Mouse (Mus musculus) forebrain, embryonic 10.5 days (tissue): ENCODE data around the gene Tigit. TPM values are rescaled to one million over a fixed set of nuclear protein-coding genes. Genes with fewer than 3 reads are reported as not detected.

Experiments used
- DNase-seq: peaks from one replicate; pipeline ENCODE4 v3.0.0-alpha.2; 2017; ENCODE audit warnings: low spot score; ENCODE audit errors: extremely low spot score
- H3K27ac ChIP-seq: fragments of 300-500 bp; sonication (generic); 2 replicates; pipeline ENCODE4 v1.5.1; 2016; ENCODE audit warnings: mild to moderate bottlenecking
- H3K27me3 ChIP-seq: fragments of 300-500 bp; sonication (generic); 2 replicates; pipeline ENCODE4 v1.6.1; 2016; ENCODE audit warnings: mild to moderate bottlenecking; ENCODE audit not compliant: poor library complexity, severe bottlenecking
- H3K36me3 ChIP-seq: fragments of 300-500 bp; sonication (generic); replicated peaks from 2 replicates; pipeline ENCODE4 v1.6.1; 2016; ENCODE audit warnings: mild to moderate bottlenecking, moderate library complexity
- H3K4me1 ChIP-seq: fragments of 300-500 bp; sonication (generic); 2 replicates; pipeline ENCODE4 v1.6.1; 2016
- H3K4me3 ChIP-seq: fragments of 300-500 bp; sonication (generic); 2 replicates; pipeline ENCODE4 v1.5.1; 2016; ENCODE audit warnings: mild to moderate bottlenecking, moderate library complexity
- H3K9me3 ChIP-seq: fragments of 300-500 bp; sonication (generic); 2 replicates; pipeline ENCODE4 v1.6.1; 2016; ENCODE audit warnings: mild to moderate bottlenecking, moderate library complexity
- WGBS: fragments of 180-500 bp; shearing (Covaris S2); methylation state at CpG from one replicate; pipeline ENCODE4 v1.1.7; 2016; 5-methylcytosine and 5-hydroxymethylcytosine counted together
- microRNA counts: library from miRNA; unstranded; fragments of <30 nt; microRNA quantifications from one replicate; lab custom pipeline; 2017
- microRNA-seq: library from miRNA; unstranded; fragments of <30 nt; microRNA quantifications from one replicate; pipeline ENCODE4, GENCODE M21; 2017
- polyA plus RNA-seq: library from polyadenylated mRNA; unstranded; fragments of >200 nt; fragmentation: Nextera tagmentation; extraction: Ambion mirVana; gene quantifications from 2 replicates; pipeline ENCODE4 v1.2.1, GENCODE M21; 2016

The Tigit gene
- polyA plus RNA-seq, 1 experiment from 2014 or later = not detected

DNA sequence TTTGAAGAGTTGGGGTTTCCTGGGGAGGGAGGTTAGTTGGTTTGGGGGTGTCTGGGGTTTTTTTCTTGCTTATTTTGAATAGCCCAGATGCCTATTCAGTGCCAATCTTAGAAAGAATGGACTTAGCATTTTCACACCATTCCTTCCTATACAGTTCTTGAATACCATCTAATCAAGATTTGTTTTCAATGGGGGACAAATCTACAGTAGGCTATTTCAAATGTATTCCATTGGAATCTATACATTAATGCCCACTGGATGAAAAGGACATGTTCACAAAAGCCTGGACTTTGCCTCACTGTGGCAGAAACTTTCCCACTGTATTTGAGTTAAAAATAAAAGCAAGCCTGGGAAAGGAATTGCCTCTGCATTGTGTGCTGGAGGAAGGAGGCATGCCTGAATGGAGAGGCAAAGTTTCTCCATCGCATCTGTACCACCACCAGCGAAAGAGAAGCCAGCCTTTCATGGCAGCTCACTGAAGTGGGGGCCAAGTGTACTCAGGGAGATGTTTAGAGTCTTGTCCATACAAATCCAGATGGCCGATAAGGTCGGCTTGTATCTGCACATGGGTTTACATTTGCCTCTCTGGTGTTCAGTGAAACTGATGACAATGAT is 59.4 kb downstream of the Tigit start:
- Histone ChIP-seq H3K36me3 (peaks cover 14% of the 10 kb centered on the region), H3K4me3 (no peak overlapping the region), H3K9me3 (peaks cover 8% of the 10 kb centered on the region; the same call in 1 of the 2 replicates), H3K4me1 (peaks cover 36% of the 10 kb centered on the region), H3K27me3 (no peaks in the 10 kb centered on the region), H3K27ac (peak overlapping the region; percentile 88)
- no peak for DNase-seq
- 46% methylated on average over 4 of the region's 4 CpGs for WGBS

DNA sequence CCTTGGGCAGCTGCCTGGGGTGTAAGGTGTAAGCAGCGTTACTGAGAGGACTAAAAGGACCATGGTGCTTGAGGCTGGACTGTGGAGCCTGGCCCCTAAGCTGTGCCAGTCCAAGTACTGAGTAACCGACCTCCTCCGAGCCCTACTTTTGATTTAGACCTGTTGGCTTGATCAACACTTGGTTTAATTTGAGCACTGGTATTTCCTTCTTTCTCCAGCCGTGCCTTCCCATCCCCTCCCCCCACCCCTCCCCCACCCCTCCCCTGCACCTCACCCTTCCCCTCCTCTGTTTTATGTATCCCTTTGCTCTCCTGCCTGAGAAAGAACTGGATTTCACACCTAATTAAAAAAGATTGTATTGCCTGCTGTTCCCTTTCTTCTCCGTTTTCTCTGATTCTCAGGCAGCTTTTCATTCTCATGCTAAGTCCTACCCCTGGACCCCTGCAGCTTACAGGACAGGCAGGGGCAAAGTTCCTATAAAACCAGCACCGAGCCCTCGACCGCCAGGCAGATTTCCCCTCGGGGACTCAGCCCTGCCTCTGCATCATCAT is 60.3 kb downstream of the Tigit start:
- no peak overlapping the region; the same call in 1 of the 2 replicates for H3K4me3 ChIP-seq
- 1% methylated on average over 9 of the region's 9 CpGs for WGBS
- no peaks in the 10 kb centered on the region for H3K27me3 ChIP-seq
- DNase-seq = peak; percentile 68
- H3K27ac ChIP-seq = peak overlapping the region; percentile 88
- H3K36me3 ChIP-seq = peaks cover 8% of the 10 kb centered on the region
- peaks cover 36% of the 10 kb centered on the region for H3K4me1 ChIP-seq
- H3K9me3 ChIP-seq = peaks cover 8% of the 10 kb centered on the region; the same call in 1 of the 2 replicates

DNA sequence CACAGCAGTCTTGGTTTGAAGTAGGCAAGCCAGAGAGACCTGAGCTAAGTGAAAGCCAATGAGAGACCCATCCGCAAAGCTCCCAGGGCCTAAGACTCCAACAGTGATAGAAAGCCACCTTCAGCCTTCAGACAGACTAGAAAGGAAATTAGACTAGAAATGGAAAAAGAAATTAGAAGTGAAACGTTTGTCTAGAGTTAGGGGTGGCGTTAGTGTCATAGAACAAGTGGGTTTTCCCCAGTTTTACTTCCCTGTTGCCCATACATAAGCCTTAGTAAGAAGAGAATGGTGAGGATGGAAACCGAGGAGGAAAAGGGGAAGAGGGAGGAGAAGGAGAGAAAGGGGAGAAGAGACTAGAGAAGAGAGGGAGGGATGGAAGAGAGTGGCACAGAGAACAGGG is 61.4 kb downstream of the Tigit start:
- peaks cover 6% of the 10 kb centered on the region; the same call in 1 of the 2 replicates for H3K9me3 ChIP-seq
- peaks cover 8% of the 10 kb centered on the region for H3K36me3 ChIP-seq
- 80% methylated on average over 4 of the region's 4 CpGs for WGBS
- no peak for DNase-seq
- no peak overlapping the region for H3K4me3 ChIP-seq
- H3K27ac ChIP-seq = peak overlapping the region; percentile 88
- H3K27me3 ChIP-seq = no peaks in the 10 kb centered on the region
- peaks cover 39% of the 10 kb centered on the region for H3K4me1 ChIP-seq

DNA sequence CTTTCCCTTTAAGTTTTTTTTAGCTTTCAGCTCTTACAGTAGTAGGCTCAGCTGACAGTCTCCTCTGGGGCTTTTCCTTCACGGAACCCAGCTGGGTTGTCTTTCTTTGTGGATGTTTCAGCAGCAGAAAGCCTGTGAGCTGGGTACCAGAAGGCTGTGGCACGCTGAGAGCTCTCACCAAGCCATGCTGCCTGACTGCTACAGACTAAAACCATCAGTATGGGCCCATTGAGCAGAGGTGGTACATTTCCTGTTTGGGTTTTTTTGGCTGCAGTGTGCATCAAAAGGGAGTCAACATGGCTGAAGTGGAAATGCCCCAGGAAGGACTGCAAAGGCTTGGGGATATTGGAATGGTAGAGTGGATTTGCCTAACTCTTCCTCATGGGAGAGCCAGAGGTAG is 64.2 kb downstream of the Tigit start:
- Histone ChIP-seq H3K4me1 (peaks cover 29% of the 10 kb centered on the region), H3K36me3 (peaks cover 4% of the 10 kb centered on the region; the same call in 1 of the 2 replicates), H3K27me3 (no peaks in the 10 kb centered on the region), H3K9me3 (no peaks in the 10 kb centered on the region), H3K4me3 (no peak overlapping the region), H3K27ac (peak overlapping the region; percentile 51; the same call in 1 of the 2 replicates)
- 84% methylated on average over 2 of the region's 2 CpGs for WGBS
- DNase-seq = no peak

MicroRNAs within 50 kb of the gene (microRNA counts, 519-probe panel; counts per million panel counts)
- microRNA mmu-miR-568 (lab: Ali Mortazavi, UCI) = 341 counts per million, percentile 65 among the panel's probes with 10 or more counts

Small RNAs within 50 kb of the gene (microRNA-seq; reads per million reads assigned to microRNA genes)
- gene Mir568 = not detected

Other genes starting within 250 kb of the Tigit start
- gene Drd3, start 89.9 kb upstream of the Tigit start, polyA plus RNA-seq = not detected in 2 replicates
- 17.0 and 18.0 TPM in 2 replicates for gene Ccdc191, start 225.7 kb upstream of the Tigit start, polyA plus RNA-seq